Mouse (Mus musculus) erythroid progenitor cell, adult 5-6 weeks (primary cell): ENCODE data around the gene Abcg1. TPM values are rescaled to one million over a fixed set of nuclear protein-coding genes. Genes with fewer than 3 reads are reported as not detected.
A peak's percentile ranks its signal among the peaks of the same experiment; 100 is the strongest.

Experiments
- ATAC-seq: replicated peaks from 2 replicates; pipeline ENCODE4 v1.8.0; 2016; ENCODE audit warnings: moderate number of reproducible peaks, mild to moderate bottlenecking, moderate TSS enrichment, inconsistent platforms; ENCODE audit not compliant: poor library complexity, low FRiP score, severe bottlenecking
- total RNA-seq, 2 experiments: library from RNA; stranded (forward) in 1 of 2; stranded (reverse) in 1 of 2; fragments of 150-400 nt in 1 of 2; fragments of 186-747, 209-891 nt in 1 of 2; gene quantifications; 2 replicates each; pipeline versions ENCODE4 v1.2.3 to v1.2.4; 2015 to 2017; ENCODE audit warnings: low replicate concordance in 2 of 2

Abcg1 gene
- total RNA-seq, 2 experiments from 2014 or later: 6.7 to 9.9 TPM

DNA sequence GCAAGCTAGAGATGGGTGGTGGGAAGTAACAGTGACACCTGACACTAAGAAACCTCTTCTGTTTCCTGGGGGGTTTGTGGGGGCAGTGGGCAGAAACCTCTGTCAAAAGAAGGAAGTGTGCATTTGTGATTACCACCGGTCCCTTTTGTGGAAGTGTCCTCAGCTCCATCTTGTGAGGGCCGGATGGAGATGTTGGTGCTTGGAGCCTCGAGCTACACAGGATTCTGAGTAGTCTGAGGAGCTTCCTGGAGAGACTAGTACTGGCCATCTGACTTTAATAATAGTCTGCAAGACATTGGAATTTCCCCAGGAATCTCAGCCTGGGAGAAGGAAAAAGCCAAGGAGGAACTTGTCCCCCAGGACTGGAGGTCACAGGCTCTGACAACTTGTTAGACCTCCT lies 17.2 kb downstream of the Abcg1 start:
- no peak for ATAC-seq

DNA sequence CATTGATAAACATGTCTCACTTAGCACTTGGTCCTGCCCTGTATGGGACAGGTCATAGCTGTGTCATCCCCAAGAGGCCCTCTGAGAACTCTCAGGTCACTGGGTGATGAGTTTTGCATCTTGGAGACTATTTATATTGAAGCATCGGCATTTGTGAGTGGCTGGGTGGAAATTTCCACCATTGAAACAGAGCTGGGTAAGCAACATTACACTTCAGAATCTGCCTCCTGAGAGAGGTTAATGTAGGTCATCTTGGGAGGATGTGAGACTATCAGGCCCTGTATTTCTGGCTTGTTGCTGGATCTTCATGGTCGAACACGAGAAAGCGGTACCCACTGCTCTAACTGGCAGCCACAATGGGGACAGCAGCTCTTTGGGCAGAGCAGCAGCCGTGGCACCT lies 18.0 kb downstream of the Abcg1 start:
- ATAC-seq: no peak

DNA sequence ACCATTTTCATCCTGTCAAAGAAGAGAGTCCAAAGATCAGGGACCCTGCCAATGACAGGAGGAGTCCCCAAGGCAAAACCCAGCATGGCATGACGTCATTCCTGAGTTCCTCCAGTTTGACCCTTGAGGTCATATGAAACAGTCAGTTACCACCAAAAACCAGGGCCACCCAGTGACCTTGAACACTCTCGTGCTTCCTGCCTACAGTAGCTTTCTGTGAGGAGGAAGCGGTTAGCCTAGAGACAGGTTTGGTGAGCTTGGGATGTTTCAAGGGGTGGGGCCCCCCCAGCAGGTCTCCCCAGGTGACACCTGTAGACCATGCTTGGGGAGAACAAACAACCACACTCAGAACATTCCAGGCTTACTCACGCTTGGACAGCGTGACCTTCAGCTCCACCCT lies 20.1 kb downstream of the Abcg1 start:
- ATAC-seq: no peak

DNA sequence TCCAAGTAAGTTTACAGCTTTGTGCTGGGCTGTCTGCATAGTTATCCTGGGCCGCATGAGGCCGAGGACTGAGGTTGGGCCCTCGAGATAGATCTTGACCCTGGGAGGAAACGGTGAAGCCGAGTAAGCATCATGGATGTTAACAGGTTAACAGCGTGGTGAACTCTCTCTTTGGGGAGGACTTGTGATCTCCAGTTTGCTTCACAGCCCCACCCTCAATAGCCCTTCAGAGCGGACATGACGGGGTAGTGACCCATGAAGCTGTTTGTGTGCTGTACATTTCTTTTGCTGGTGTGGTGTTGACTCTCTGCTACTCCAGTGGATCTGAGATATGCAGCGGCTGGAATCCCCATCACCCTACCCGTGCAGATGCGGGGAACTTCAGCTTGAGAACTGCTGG lies 21.1 kb downstream of the Abcg1 start:
- ATAC-seq: no peak

DNA sequence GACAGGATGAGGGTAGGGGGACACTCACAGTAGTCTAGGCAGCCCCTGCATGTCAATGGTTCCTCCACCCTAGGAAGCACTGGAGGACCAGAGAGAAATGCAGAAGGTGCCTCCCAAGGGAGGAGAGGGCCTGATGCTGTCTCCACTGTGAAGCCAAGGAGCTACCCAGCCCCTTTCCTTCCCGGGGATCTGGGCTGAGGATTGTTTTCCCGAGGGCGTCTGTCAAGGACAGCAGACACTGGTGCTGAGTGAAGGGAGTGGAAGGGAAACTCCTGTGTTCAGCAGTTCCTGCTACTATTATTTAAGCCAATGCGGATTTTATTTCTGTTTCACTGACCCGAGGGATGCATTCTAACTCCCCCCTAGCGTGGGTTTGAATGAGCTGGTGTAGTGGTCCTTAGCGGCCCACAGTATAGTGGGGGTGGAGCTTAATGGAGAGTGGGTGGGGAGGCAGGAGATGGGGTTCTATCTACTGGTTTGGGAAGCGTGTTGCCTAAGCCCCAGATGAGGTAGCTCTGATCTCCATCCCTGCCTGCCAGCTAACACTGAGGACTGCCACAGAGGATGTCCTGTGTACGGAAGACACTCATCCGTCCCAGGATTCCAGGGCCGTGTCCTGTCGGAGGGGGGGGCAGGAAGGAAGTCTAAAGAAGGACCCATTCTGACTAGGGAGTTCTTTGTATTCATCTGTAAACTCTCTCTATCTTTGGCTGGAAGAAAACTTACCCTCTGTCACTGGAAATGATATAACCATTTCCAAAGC lies 21.8 kb downstream of the Abcg1 start:
- no peak for ATAC-seq

DNA sequence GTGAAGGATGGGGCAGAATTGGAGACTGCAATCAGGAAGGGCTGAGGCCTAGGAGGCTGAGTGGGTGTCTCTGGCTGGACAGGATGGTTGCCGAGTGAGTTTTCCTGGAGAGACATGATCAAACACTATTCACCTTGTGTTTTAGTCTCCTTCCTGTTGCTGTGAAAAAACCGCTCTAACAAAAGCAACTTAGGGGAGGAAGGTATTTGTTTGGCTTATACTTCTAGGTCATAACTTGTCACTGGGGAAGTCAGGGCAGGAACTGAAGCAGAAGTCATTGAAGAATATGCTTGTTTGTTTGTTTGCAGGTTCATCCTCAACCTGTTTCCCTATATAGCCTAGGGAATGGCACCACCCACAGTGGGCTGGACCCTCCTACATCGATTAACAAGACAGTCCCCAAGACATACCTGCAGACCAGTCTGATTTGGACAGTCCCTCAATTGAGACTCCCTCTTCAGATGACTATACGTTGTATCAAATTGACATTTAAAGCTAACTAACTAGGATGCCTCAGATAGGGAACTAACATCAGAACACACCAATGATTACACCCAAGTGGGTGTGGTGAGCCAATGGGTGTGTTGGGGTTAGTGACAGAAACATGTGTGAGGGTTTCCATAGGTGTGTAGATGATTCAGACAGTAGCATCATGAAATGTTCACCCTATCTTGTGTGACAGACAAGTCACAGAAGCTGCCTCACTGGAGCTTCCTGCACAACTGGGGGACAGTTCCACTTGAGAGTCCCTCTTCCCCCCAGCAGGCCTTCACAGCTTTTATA lies 25.0 kb downstream of the Abcg1 start:
- peak; percentile 44; the same call in 1 of the 2 replicates for ATAC-seq

DNA sequence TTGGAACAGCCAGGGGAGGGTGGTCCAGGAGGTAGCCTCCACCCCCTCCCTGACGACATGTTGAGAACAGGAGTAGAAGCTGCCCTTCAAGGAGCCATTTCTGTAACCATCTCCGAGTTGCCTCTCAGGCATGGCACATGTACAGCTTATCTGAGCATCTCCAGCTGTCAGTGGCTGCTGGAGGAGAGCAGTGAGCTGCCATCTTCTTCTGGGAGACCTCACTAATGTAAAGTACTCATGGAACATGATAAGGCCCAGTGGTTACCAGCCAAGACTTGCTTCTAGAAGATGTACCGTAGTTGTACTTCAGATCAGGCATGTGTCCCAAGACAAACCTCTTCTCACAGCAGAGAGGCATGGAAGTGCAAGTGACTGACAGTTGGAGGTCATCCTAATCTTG lies 28.0 kb downstream of the Abcg1 start:
- ATAC-seq: peak; percentile 58

DNA sequence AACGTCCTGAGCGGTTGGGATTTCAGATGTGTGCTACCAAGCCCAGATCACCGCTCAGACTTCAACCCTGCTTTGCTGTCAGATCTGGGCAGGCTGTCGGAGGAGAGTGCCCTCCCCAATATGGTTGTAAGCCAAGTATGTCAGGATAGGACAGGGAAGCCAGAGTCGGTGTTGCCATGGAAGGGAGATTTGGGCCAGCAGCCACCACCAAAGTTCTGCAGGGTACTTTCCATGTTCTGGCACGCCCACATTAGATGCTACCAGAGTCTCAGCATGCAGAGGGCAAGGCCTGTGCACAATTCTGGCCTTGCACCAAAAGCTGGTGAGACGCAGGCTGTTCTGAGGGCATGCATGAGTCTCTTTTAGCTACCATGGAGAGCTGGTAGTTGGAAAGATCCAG lies 28.7 kb downstream of the Abcg1 start:
- no peak for ATAC-seq

DNA sequence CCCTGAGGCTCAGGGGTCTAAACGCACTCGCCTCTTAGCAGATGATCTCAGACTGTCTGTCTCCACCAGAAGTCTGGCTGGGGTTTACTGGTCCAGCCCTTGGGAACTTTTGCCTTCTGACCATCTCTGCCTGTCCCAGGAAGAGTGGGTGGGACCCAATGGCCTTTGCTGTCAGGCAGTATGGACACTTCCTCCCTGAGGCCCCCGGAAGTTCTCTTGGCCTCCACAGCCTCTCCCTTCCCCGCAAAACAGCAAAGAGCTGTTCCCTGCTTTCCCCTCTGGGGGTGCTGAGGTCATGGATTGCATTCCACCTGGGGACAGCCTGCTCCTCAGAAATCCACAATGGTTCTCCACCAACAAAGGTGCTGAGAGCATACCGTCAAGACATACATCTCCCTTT lies 31.2 kb downstream of the Abcg1 start:
- no peak for ATAC-seq

DNA sequence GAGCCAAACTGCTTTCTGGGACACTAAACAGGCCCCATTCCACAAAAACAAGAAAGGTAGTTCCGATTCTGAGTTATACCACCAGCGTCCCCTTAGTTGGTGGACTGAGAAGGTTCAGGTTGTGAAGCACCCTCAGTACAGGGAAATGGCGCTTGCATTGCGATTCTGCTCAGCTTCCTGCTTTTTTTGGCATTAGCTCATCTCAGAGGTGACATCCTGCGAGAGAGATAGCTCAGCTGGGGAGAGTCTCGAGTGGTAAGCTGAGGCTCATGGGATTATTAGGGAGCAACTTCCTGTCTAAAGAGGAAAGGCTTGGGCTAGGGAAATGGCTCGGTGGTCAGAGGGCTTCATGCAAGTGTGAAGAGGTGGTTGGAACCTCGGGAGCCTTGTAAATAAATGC lies 32.4 kb downstream of the Abcg1 start:
- no peak for ATAC-seq

DNA sequence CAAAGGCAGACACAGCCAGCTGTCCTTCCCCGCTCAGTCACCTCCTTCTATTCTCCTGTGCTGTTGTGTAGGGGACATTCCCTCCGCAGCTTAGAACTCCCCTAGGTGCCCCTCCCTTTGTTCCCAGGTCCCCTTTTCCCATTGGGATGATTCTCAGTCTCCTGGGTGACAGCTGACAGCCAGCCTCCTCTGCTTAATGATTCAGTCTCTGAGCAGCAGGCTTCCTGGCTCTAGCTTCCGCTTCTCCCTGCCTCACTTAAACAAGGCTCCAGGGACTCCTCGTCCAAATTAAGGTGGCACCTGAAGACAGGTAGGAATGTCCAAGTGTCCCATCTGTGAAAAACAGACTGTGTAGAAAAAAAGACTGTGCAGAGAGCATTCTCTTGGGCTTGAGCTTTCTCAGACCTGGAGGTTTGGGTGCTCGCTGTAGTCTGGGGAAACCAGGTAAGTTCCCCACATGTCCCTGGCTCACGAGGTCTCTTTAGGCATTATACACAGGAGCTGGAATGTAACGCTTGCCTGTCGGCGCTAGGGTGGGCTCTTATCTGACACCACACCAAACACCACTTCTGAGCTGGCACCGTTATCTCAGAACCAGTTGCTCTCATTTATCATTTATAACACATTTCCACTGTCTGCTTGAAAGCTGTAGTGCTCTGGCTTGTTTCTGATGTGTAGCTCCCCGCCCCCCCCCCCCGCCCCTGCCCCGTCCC lies 33.7 kb downstream of the Abcg1 start:
- ATAC-seq: peak; percentile 86

DNA sequence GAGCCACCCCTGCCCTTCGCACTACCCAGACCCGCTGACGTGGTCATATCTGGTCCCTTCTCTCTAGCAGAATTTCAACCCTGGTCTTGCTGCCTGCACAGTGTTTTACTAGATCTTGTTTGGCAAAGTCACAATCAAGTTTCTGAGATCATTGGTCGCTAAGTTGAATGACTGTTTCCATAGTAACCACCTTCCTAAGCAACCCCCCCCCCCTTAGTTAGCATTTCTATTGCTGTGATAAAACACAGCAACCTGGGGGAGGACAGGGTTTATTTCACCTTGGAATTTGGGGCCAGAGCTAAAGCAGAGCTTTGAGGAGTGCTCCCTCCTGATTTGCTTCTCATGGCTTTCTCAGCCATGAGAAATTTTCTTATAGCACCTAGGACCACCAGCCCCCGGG lies 37.3 kb downstream of the Abcg1 start:
- ATAC-seq: no peak

DNA sequence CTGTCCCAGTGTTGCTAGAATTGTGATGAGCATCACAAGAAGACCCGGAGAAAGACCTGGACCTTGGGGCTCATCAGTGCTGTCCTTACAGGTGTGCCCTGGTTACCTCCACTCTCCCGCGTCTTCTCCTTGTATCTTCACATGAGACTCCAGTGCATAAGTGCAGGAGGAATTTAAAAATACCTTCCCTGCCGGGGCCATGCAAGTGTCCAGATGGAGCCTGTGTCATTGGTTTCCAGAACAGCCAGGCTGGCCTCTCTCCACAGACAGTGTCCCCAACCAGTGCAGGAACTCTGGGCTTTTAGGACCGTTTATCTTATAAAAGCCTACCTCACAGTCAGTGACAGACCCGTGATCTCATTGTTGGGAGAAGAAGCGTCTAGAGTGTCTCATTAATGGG lies 38.1 kb downstream of the Abcg1 start:
- ATAC-seq: no peak

DNA sequence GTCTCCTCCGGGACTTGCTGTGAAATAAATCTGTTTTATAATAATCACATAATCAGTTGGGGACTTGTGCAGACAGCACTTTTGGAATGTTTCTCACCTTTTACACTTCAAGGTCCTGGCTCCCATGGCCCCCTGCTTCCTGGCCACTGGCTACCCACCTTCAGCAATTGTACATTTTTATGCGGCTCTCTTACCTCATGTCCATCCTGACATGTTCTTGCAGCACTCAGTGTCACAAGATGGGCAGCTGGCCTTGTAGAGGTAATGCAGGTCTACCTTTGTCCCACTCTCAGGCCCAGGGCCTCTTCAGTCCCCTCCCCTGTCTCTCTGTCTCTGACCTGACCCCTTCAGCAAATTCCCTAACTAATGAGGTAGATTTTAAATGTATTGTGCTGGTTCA lies 39.4 kb downstream of the Abcg1 start:
- ATAC-seq: no peak

DNA sequence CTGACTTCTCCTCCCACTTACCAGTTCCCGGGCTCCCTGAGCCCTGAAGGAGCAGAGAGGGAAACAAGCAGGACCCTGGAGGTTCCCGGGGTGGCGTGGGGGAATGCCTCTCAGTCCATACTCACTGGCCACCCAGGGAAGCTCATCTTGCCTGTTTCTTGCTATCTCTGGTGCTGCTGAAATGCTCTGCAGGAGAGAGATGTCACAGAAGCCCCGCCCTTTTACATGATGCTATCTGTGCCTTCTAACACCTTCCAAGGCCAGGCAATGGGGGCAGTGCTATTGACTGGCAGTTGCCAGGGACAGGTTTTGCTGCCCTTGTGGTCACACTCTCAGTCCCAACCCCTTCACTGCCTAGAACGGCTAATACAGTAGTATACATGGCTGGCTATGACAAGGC lies 41.3 kb downstream of the Abcg1 start:
- ATAC-seq: peak; percentile 48

DNA sequence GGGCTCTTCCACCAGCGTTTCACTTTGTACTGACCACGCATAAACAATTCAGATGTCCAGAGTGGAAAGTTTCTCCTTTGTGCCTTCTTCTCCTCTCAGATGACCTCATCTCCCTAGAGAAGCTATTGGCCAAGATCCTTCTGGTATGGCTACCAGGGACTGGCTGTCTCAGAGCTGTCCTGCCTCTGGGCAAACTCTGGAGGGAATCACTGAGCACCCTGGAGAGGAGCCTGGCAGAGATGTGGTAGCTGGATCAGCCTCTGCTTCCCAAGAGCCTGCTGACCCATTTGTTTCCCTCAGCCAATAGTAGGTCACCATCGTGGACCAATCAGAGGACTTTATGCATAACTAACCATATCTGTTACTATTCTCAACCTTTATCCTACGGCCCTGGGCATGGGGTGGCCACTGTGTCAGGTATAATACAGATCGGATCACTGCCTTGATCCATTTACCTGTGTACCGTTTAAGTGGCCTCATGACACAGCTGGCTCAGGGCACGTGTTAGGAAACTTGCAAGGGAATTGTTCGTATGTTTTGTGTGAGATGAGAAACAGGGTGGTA lies 45.6 kb downstream of the Abcg1 start:
- no peak for ATAC-seq

DNA sequence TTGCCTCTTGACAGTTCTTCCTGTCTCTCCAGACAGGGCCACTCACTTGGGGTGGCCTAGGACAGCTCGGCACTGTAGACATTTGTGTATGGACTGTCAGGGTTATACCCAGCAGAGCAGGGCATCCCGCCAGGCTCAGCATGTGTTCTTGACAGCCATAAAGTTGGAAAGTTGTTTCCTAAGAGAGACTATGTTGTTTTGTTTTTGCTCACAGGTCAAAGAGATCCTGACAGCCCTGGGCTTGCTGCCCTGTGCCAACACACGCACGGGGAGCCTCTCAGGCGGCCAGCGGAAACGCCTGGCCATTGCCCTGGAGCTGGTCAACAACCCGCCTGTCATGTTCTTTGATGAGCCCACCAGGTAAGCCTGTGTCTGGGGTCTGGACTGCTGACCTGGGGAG lies 46.3 kb downstream of the Abcg1 start:
- no peak for ATAC-seq

DNA sequence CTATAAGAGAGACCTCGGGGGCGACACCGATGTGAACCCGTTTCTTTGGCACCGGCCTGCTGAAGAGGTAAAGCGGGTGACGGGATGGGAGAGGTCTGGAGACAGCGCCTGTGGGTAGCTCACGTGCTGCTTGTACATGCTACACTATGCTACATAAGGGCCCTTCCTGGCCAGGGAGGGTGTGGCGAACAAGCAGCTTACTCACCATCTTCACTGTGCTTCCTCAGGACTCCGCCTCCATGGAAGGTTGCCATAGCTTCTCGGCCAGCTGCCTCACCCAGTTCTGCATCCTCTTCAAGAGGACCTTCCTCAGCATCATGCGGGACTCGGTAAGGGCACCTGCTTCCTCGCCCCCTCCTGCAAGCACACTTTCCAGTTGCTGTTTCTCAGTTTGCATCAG lies 50.9 kb downstream of the Abcg1 start:
- ATAC-seq: peak; percentile 55; the same call in 1 of the 2 replicates

DNA sequence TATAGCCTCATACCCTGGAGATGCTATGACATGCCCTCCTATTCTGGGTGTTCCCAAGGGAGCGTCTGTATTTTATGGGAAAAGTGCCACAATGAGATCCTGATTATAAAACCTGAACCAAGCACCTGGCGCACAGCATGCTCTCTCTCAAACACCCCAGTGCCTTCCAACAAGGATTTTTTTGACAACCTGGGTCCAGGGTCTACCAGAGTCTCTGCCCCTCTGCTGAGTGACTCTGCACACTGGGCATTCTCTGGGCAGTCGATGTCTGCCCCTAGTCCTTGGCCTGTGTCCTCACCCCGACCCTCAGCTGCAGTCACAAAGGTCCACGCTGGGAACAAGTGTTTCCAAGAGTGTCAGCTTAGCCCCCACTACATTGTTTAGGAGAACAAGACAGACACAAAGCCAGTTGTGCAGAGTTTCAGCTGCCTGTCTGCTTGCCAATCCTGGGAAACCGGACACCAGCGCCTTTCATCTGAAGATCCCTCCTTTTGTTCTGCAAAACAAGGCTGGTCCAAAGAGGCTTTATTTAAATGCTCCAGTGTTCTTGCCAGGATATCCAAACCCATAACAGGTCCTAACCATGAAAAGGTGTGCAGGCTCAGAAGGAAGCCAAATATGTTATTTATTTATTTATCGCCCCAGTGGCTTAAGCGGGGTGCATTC lies 55.8 kb downstream of the Abcg1 start:
- ATAC-seq: no peak

DNA sequence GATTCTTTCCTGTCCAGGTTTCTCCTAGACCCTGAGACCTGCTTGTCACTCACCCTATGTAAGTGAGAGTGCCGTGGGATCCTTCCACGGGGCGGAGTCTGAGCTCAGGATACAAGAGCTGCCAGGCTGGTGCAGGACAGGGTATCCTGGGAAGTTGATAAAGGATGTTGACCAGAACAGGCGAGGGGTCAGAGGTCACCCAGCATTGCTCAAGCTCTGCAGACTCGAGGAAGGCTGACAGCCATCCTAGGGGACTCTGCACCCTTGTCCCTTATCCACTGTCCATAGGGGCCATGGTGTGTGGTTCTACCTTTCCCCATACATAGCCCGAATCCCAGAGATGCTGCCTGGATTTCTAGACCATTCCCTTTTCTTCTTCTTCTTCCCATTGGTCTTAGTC lies 58.6 kb downstream of the Abcg1 start:
- no peak for ATAC-seq
